Mouse (Mus musculus) testis, adult 2 months (tissue): ENCODE measurements around the gene Znrd1as. TPM values are rescaled to one million over a fixed set of nuclear protein-coding genes. Genes with fewer than 3 reads are reported as not detected.
"Not testable (repeated sequence)": the region's sequence is repeated elsewhere in the genome, so short reads cannot be mapped to it uniquely, and the experiment has no call there.

Source experiments
- H3K27ac ChIP-seq: fragments of 200-500 bp; 2 replicates; pipeline ENCODE4 v1.5.1; 2012; ENCODE audit warnings: low read depth, low read length; ENCODE audit not compliant: control insufficient read depth, insufficient read depth
- H3K27me3 ChIP-seq: fragments of 200-500 bp; 2 replicates; pipeline ENCODE4 v1.6.1; 2012; ENCODE audit warnings: mild to moderate bottlenecking, low read length, moderate library complexity; ENCODE audit not compliant: control insufficient read depth, insufficient read depth
- H3K36me3 ChIP-seq: fragments of 200-500 bp; 2 replicates; pipeline ENCODE4 v1.6.1; 2012; ENCODE audit warnings: mild to moderate bottlenecking, low read length; ENCODE audit not compliant: control insufficient read depth, insufficient read depth
- H3K4me1 ChIP-seq: fragments of 200-500 bp; 2 replicates; pipeline ENCODE4 v1.6.1; 2012; ENCODE audit warnings: low read length; ENCODE audit not compliant: control insufficient read depth, insufficient read depth
- H3K4me3 ChIP-seq: fragments of 200-500 bp; 2 replicates; pipeline ENCODE4 v1.5.1; 2012; ENCODE audit warnings: low read depth, mild to moderate bottlenecking, low read length, moderate library complexity, mixed read lengths; ENCODE audit not compliant: control insufficient read depth
- CTCF ChIP-seq: fragments of 200-500 bp; IDR thresholded peaks from 2 replicates; pipeline ENCODE4 v1.5.1; 2012; ENCODE audit warnings: low read depth, mild to moderate bottlenecking, inconsistent platforms, low read length, moderate library complexity; ENCODE audit not compliant: control insufficient read depth, insufficient read depth, insufficient replicate concordance
- POLR2A ChIP-seq: fragments of 200-500 bp; IDR thresholded peaks from 2 replicates; pipeline ENCODE4 v1.6.1; 2012; ENCODE audit warnings: low read depth, mild to moderate bottlenecking, inconsistent platforms, low read length, moderate library complexity; ENCODE audit not compliant: control insufficient read depth
- polyA plus RNA-seq: library from polyadenylated mRNA; depleted of rRNA; stranded (reverse); fragments of >200 nt; gene quantifications from 2 replicates; pipeline ENCODE4 v1.2.3, GENCODE M21; 2012

The Znrd1as gene
- polyA plus RNA-seq, 1 experiment: 64.5 TPM

GRCm38 (mm10) chr17:36972791-36973190, 14.4 kb downstream of the Znrd1as start:
- peaks cover 5% of the 10 kb centered on the region for H3K4me1 ChIP-seq
- H3K27ac ChIP-seq: no peak overlapping the region
- H3K27me3 ChIP-seq: no peaks in the 10 kb centered on the region
- H3K36me3 ChIP-seq: no peaks in the 10 kb centered on the region
- H3K4me3 ChIP-seq: no peak overlapping the region
- TF ChIP-seq POLR2A (no peak), CTCF (no peak)

DNA sequence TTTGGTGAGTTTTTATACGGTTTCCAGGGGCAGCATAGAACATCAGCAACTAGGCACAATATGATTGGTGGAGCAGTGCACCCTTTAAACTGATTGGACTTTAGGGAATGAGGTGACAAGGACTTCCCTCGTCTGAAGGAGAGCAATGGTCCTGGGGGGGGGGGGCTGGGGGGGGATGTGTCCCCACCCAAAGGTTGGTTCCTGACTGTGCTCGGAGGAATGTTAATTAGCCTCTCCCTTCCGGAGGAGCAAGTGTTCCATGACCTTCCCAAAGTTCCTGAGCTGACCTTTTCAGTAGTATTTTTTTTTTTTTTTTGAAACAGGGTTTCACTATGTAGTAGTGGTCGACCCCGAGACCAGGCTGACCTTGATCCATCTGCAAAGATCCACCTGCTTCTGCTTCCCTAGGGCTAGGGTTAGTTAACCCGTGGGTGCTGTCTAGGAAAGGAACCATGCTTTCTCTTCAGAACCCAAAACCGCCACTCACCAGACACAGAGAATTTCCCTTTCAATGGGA, 14.9 kb downstream of the Znrd1as start:
- no peaks in the 10 kb centered on the region for H3K27me3 ChIP-seq
- no peak for TF ChIP-seq CTCF
- no peak for TF ChIP-seq POLR2A
- H3K36me3 ChIP-seq: no peaks in the 10 kb centered on the region
- H3K4me1 ChIP-seq: peaks cover 5% of the 10 kb centered on the region
- no peak overlapping the region for H3K4me3 ChIP-seq
- H3K27ac ChIP-seq: no peak overlapping the region

GRCm38 (mm10) chr17:36981221-36981813, 22.9 kb downstream of the Znrd1as start, which contains the start of gene 2410137M14Rik:
2410137M14Rik (minus strand) TSS chr17:36981237.
- Histone ChIP-seq H3K36me3 (no peaks in the 10 kb centered on the region), H3K27me3 (no peaks in the 10 kb centered on the region), H3K4me1 (peaks cover 5% of the 10 kb centered on the region; the same call in 1 of the 2 replicates), H3K27ac (no peak within 1 kb of the TSS), H3K4me3 (no peak within 1 kb of the TSS)
- TF ChIP-seq CTCF: no peak
- TF ChIP-seq POLR2A: no peak

- Histone ChIP-seq H3K4me3 (no peak overlapping the region), H3K4me1 (peaks cover 5% of the 10 kb centered on the region; the same call in 1 of the 2 replicates), H3K27ac (no peak overlapping the region), H3K27me3 (no peaks in the 10 kb centered on the region), H3K36me3 (no peaks in the 10 kb centered on the region)
- TF ChIP-seq CTCF (no peak), POLR2A (no peak)
Measured at GRCm38 (mm10) chr17:36981845-36982244, 23.5 kb downstream of the Znrd1as start.

GRCm38 (mm10) chr17:36982253-36983155, 24.1 kb downstream of the Znrd1as start:
- peaks cover 5% of the 10 kb centered on the region; the same call in 1 of the 2 replicates for H3K4me1 ChIP-seq
- no peak overlapping the region for H3K4me3 ChIP-seq
- no peak overlapping the region for H3K27ac ChIP-seq
- no peak for TF ChIP-seq POLR2A
- TF ChIP-seq CTCF: no peak
- H3K36me3 ChIP-seq: no peaks in the 10 kb centered on the region
- H3K27me3 ChIP-seq: no peaks in the 10 kb centered on the region

- Histone ChIP-seq H3K27me3 (no peaks in the 10 kb centered on the region), H3K4me3 (no peak overlapping the region; the same call in 1 of the 2 replicates), H3K36me3 (no peaks in the 10 kb centered on the region), H3K27ac (no peak overlapping the region), H3K4me1 (peaks cover 3% of the 10 kb centered on the region; the same call in 1 of the 2 replicates)
- TF ChIP-seq CTCF (no peak), POLR2A (no peak)
Measured at GRCm38 (mm10) chr17:36988475-36988874, 30.1 kb downstream of the Znrd1as start.

DNA sequence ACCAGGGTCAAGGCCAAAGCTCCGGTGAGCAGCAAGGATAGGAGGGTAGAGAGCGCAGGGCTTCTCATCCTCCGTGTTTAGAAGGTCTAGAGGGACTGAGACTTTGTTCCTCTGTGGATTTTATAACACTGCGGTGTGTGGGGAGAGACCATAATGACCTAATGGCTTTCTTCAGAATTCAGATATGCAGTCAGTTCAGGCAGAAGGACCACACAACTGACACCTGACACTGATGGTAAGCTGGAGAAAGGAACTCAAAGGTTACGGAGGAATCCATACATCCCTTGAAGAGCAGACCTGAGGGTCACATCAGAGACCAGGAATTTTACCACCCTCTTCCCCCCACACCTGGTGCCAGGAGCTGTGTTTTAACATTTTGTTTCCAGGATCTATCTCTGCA, 31.0 kb downstream of the Znrd1as start, which contains the start of gene H2-M5:
Gene H2-M5 (minus strand): TSS at position 101 of the 400 bp plus-strand sequence.
- Histone ChIP-seq H3K27me3 (no peaks in the 10 kb centered on the region), H3K27ac (no peak within 1 kb of the TSS), H3K4me3 (no peak within 1 kb of the TSS; the same call in 1 of the 2 replicates), H3K36me3 (no peaks in the 10 kb centered on the region), H3K4me1 (peaks cover 3% of the 10 kb centered on the region; the same call in 1 of the 2 replicates)
- TF ChIP-seq CTCF (no peak), POLR2A (no peak)

DNA sequence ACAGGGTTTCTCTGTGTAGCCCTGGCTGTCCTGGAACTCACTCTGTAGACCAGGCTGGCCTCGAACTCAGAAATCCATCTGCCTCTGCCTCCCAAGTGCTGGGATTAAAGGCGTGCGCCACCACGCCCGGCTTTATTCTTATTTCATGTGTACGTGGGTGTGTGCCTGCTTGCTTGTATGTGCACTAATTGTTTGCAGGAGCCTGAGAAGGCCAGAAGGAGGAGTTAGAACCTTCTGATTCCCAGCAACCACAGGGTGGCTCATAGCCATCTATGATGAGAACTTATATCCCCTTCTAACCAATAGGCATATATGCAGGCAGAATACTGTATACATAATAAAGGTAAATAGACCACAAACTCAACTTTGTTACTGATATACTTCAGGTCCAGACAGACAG, 32.2 kb downstream of the Znrd1as start:
- H3K27me3 ChIP-seq, H3K36me3 ChIP-seq, H3K4me3 ChIP-seq, H3K27ac ChIP-seq, H3K4me1 ChIP-seq: not testable (repeated sequence)
